ENCODE assay signal across 13 mouse cellular contexts in the genomic region with DNA sequence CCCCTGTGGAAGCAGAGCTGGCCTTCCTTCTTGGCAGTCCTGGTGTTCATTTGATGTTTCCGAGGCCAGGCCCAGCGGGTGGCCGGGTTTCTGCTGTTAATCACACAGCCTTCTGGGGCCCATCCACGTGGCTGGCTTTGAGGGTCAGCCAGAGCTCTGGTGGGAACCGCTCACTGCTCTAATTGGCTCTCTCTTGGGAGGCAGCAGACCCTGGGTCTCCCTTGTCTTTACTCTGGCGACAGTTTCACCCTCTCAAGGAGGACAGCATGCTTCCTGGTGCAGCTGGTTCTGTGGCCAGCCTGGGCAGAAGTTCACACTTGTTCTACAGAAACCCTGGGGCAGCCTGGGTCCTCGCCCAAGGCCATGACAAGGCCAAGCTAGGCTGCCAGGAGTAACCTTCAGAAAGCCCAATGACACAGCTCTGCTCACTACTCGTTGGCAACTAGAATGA. TPM values are rescaled to one million over a fixed set of nuclear protein-coding genes. Genes with fewer than 3 reads are reported as not detected.
DNase-seq lines count a peak whose midpoint lies in the region; ATAC-seq lines count a peak whose summit lies in the region.
"Had no signal": no experiment of that assay in that cellular context is flagged by ENCODE, and none has a peak within 500 bp of the region (broad histone marks: within the 10 kb centered on the region; RNA-seq: fewer than 3 reads in every experiment).

No protein-coding gene starts in this region.

- no peaks in the 10 kb centered on the region for H3K36me3 ChIP-seq in kidney, embryonic 15.5 days
- H3K36me3 ChIP-seq: embryonic facial prominence, embryonic 13.5 days; midbrain, embryonic 12.5 days; stomach, embryonic 15.5 days had no signal

- ATAC-seq in cerebellum, adult (ENCODE audit: insufficient number of reproducible peaks, low FRiP score, low TSS enrichment) = no peak
- ATAC-seq in kidney, embryonic 15.5 days (replicated peaks; ENCODE audit: low FRiP score) = no peak
- ATAC-seq in inflammation-experienced regulatory T-cells, adult 6 months = no peak
- ATAC-seq: liver, postnatal 0 days had no signal

- peak; percentile 57 for DNase-seq in cerebellum, adult 9-11 months
- peak; percentile 80 for DNase-seq in Muller cell, postnatal 12 days (ENCODE audit: inconsistent ontology term)
- DNase-seq in frontal cortex, postnatal 14 days (ENCODE audit: low spot score in 2 of 2) = peak; percentile 47 to 84
- DNase-seq in left cerebral cortex, postnatal 36 days (ENCODE audit: low spot score in 2 of 2) = peak; percentile 49 to 51
- DNase-seq in heart, adult 8-10 months (ENCODE audit: low spot score) = no peak
- DNase-seq: gastrocnemius, adult 2 months; liver, postnatal 0 days had no signal

- no peak overlapping the region for H3K9ac ChIP-seq in kidney, embryonic 15.5 days
- H3K9ac ChIP-seq: embryonic facial prominence, embryonic 13.5 days; liver, postnatal 0 days; midbrain, embryonic 12.5 days; stomach, embryonic 15.5 days had no signal

- no peak overlapping the region for H3K4me3 ChIP-seq in kidney, embryonic 15.5 days (replicated peaks)
- H3K4me3 ChIP-seq: embryonic facial prominence, embryonic 13.5 days; gastrocnemius, adult 2 months; midbrain, embryonic 12.5 days; stomach, embryonic 15.5 days had no signal

- H3K27ac ChIP-seq in kidney, embryonic 15.5 days = no peak overlapping the region
- H3K27ac ChIP-seq: embryonic facial prominence, embryonic 13.5 days; gastrocnemius, adult 2 months; midbrain, embryonic 12.5 days; stomach, embryonic 15.5 days had no signal

- no peaks in the 10 kb centered on the region for H3K27me3 ChIP-seq in kidney, embryonic 15.5 days
- H3K27me3 ChIP-seq: embryonic facial prominence, embryonic 13.5 days; midbrain, embryonic 12.5 days; stomach, embryonic 15.5 days had no signal

- 56% methylated on average over 8 of the region's 8 CpGs for WGBS in kidney, embryonic 15.5 days

- intact Hi-C loops in left cerebral cortex, postnatal 36 days (cut with DNase I) = no loop called here

- no peak overlapping the region for H3K4me2 ChIP-seq in kidney, embryonic 15.5 days
- H3K4me2 ChIP-seq: embryonic facial prominence, embryonic 13.5 days; midbrain, embryonic 12.5 days; stomach, embryonic 15.5 days had no signal

- no peaks in the 10 kb centered on the region for H3K4me1 ChIP-seq in kidney, embryonic 15.5 days
- H3K4me1 ChIP-seq: embryonic facial prominence, embryonic 13.5 days; midbrain, embryonic 12.5 days; stomach, embryonic 15.5 days had no signal

- H3K9me3 ChIP-seq in kidney, embryonic 15.5 days (replicated peaks) = no peaks in the 10 kb centered on the region
- H3K9me3 ChIP-seq: embryonic facial prominence, embryonic 13.5 days; midbrain, embryonic 12.5 days; stomach, embryonic 15.5 days had no signal

RNA-seq across cellular contexts. Expression of gene Elp6, which starts 27.5 kb away (rescaled TPM):
- 10 to 100 TPM; 11.1 to 12.7 TPM for total RNA-seq in left cerebral cortex, postnatal 36 days (2021)
- polyA plus RNA-seq in kidney, embryonic 15.5 days (2015; fragmentation: Nextera tagmentation; extraction: Ambion mirVana) = 28.8 and 29.9 TPM in 2 replicates
- total RNA-seq in heart, adult 8-10 months (2022) = 1 to 10 TPM; 2.6 to 3.3 (median 3.1) TPM
- 10 to 100 TPM; 17.7 to 19.1 (median 18.9) TPM for polyA plus RNA-seq in inflammation-experienced regulatory T-cells, adult 6 months (2017; shearing (Covaris generic))

RNA-seq across cellular contexts. Expression of gene Cspg5, which starts 33.9 kb away (rescaled TPM):
- total RNA-seq in left cerebral cortex, postnatal 36 days (2021) = 100 to 1,000 TPM; 363 to 430 TPM
- 2.1 and 2.9 TPM in 2 replicates for polyA plus RNA-seq in kidney, embryonic 15.5 days (2015; fragmentation: Nextera tagmentation; extraction: Ambion mirVana)
- total RNA-seq in heart, adult 8-10 months (2022) = under 1 TPM; 0.12 to 0.41 (median 0.19) TPM
- polyA plus RNA-seq in inflammation-experienced regulatory T-cells, adult 6 months (2017; shearing (Covaris generic)) = under 1 TPM; 0.13 to 0.27 (median 0.18) TPM

RNA-seq across cellular contexts. Expression of gene Scap, which starts 55.6 kb away (rescaled TPM):
- 100 to 1,000 TPM in 1 of 2 experiments, 10 to 100 TPM in 1; 97.2 to 100 TPM for total RNA-seq in left cerebral cortex, postnatal 36 days (2021)
- 37.9 and 38.8 TPM in 2 replicates for polyA plus RNA-seq in kidney, embryonic 15.5 days (2015; fragmentation: Nextera tagmentation; extraction: Ambion mirVana)
- total RNA-seq in heart, adult 8-10 months (2022) = 10 to 100 TPM; 23.7 to 34.9 (median 29.3) TPM
- polyA plus RNA-seq in inflammation-experienced regulatory T-cells, adult 6 months (2017; shearing (Covaris generic)) = 10 to 100 TPM; 10.8 to 15.9 (median 11.1) TPM

Comparison
In these comparisons a context has a peak if more than half of its experiments do, and no peak if none do; other contexts are left out.
1. RNA of gene Cspg5, which starts 33.9 kb away (total RNA-seq): 363 to 430 TPM in left cerebral cortex, postnatal 36 days; 0.12 to 0.41 TPM in heart, adult 8-10 months; every median in the first group is over 100 times any median in the second.